Mouse (Mus musculus) CD4-positive helper T cell, adult 2 months (primary cell): Measurements from ENCODE around the gene Mybpc2.

ENCODE experiments used
- DNase-seq: peaks from one replicate; pipeline ENCODE4 v3.0.0-alpha.2; 2012; ENCODE audit warnings: low read depth, missing footprints, low spot score

The Mybpc2 gene

GRCm38 (mm10) chr7:44464511-44464910 is 59.9 kb downstream of the Mybpc2 start:
- no peak for DNase-seq

GRCm38 (mm10) chr7:44463556-44464225 is 60.8 kb downstream of the Mybpc2 start:
- no peak for DNase-seq

- no peak for DNase-seq
Observed at GRCm38 (mm10) chr7:44463056-44463425, 61.4 kb downstream of the Mybpc2 start.

- no peak for DNase-seq
Observed at GRCm38 (mm10) chr7:44462218-44463055, 62.0 kb downstream of the Mybpc2 start.

GRCm38 (mm10) chr7:44461503-44462217 is 62.8 kb downstream of the Mybpc2 start:
- DNase-seq: no peak

GRCm38 (mm10) chr7:44460767-44461502 is 63.5 kb downstream of the Mybpc2 start:
- DNase-seq: no peak

GRCm38 (mm10) chr7:44460067-44460466 is 64.4 kb downstream of the Mybpc2 start:
- no peak for DNase-seq

GRCm38 (mm10) chr7:44456302-44456701 is 68.2 kb downstream of the Mybpc2 start:
- no peak for DNase-seq

GRCm38 (mm10) chr7:44453256-44453655 is 71.2 kb downstream of the Mybpc2 start:
- DNase-seq: no peak
